Mouse (Mus musculus): ENCODE results near the gene Bcas3. TPM values are rescaled to one million over a fixed set of nuclear protein-coding genes. Genes with fewer than 3 reads are reported as not detected.

Gene Bcas3
- total RNA-seq (2023) = 10 to 100 TPM; 57.9 to 58.3 TPM

GRCm38 (mm10) chr11:85352539-85353380 lies at the start of gene Bcas3:
TSS of gene Bcas3 (plus strand) at chr11:85353167.

GRCm38 (mm10) chr11:85310713-85311574 lies 42.0 kb upstream of the Bcas3 start, which contains the start of gene Ppm1d:
TSS of gene Ppm1d (plus strand) at chr11:85311244.

GRCm38 (mm10) chr11:85832231-85832924 lies 479.4 kb downstream of the Bcas3 start, which contains the start of gene Tbx2:
TSS of gene Tbx2 (plus strand) at chr11:85832551.

GRCm38 (mm10) chr11:85850233-85850632 lies 497.3 kb downstream of the Bcas3 start, which contains the start of gene Gm11444:
TSS of gene Gm11444 (minus strand) at chr11:85850333.

Other genes with a start within 250 kb of the Bcas3 start
- 10 to 100 TPM; 31.3 to 44.5 TPM for gene Usp32, start 213.0 kb upstream of the Bcas3 start, total RNA-seq (2023)
- gene 1700125H20Rik, start 182.8 kb upstream of the Bcas3 start, total RNA-seq (2023) = not detected
- gene Appbp2, start 118.0 kb upstream of the Bcas3 start, total RNA-seq (2023) = 10 to 100 TPM; 24.7 to 26.3 TPM
- gene Ppm1d, start 41.9 kb upstream of the Bcas3 start, total RNA-seq (2023) = 10 to 100 TPM; 25.9 to 28.4 TPM